Mouse (Mus musculus): ENCODE results near the gene Pde4b. TPM values are rescaled to one million over a fixed set of nuclear protein-coding genes. Genes with fewer than 3 reads are reported as not detected.

Pde4b gene
- polyA plus RNA-seq, 1 experiment from 2014 or later: 51.2 TPM

- ATAC-seq (ENCODE audit: low read depth): peak; percentile 54; the same call in 1 of the 2 replicates
Observed at GRCm38 (mm10) chr4:102226700-102227099, 139.4 kb downstream of the Pde4b start.

GRCm38 (mm10) chr4:102228953-102229586 lies 141.7 kb downstream of the Pde4b start:
- no peaks in the 10 kb centered on the region for H3K27me3 ChIP-seq (ENCODE audit: control insufficient read depth, insufficient read depth, low read length)
- no peaks in the 10 kb centered on the region for H3K9me3 ChIP-seq (ENCODE audit: control insufficient read depth, low read length)
- no peak overlapping the region for H3K27ac ChIP-seq (ENCODE audit: low read depth, low read length)
- no peak overlapping the region for H3K4me2 ChIP-seq (ENCODE audit: low read depth, low read length)
- H3K36me3 ChIP-seq (ENCODE audit: control insufficient read depth, insufficient read depth, low read length): no peaks in the 10 kb centered on the region
- ATAC-seq (ENCODE audit: low read depth): no peak
- no peak overlapping the region for H3K4me3 ChIP-seq (ENCODE audit: low read depth, low read length)
- no peaks in the 10 kb centered on the region for H3K4me1 ChIP-seq (ENCODE audit: control insufficient read depth, insufficient read depth, low read length)
- WGBS: 57% methylated on average over 7 of the region's 7 CpGs
- no peak overlapping the region for H3K9ac ChIP-seq (replicated peaks; ENCODE audit: low read depth, low read length)

More at GRCm38 (mm10) chr4:102226700-102227099, 139.4 kb downstream of the Pde4b start:
- Histone ChIP-seq H3K4me3 (ENCODE audit: low read depth, low read length) (no peak overlapping the region), H3K27ac (ENCODE audit: low read depth, low read length) (no peak overlapping the region), H3K36me3 (ENCODE audit: control insufficient read depth, insufficient read depth, low read length) (no peaks in the 10 kb centered on the region), H3K27me3 (ENCODE audit: control insufficient read depth, insufficient read depth, low read length) (no peaks in the 10 kb centered on the region), H3K9me3 (ENCODE audit: control insufficient read depth, low read length) (no peaks in the 10 kb centered on the region), H3K9ac (replicated peaks; ENCODE audit: low read depth, low read length) (no peak overlapping the region), H3K4me1 (ENCODE audit: control insufficient read depth, insufficient read depth, low read length) (no peaks in the 10 kb centered on the region), H3K4me2 (ENCODE audit: low read depth, low read length) (no peak overlapping the region)

DNA sequence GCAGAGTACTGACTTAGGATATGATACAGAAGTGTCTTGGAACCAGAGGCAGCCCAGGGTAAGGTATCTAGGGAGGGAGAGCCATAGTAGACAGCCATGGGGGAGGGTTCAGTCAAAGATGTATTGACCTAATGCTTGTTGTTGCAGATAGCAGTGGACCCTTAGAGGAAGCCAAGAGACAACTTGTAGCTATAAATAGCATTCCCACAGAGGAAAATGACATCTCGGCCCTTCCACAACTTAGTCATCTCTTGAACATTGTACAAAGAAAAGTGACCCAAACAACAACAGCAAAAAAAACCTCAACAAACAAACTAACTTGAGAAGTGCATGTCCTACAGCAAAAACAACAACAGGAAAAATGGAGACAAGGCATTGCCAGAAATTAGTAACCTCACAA lies 143.6 kb downstream of the Pde4b start:
- no peak overlapping the region for H3K4me2 ChIP-seq (ENCODE audit: low read depth, low read length)
- H3K4me3 ChIP-seq (ENCODE audit: low read depth, low read length): no peak overlapping the region
- 95% methylated on average over 1 of the region's 1 CpGs for WGBS
- no peak for ATAC-seq (ENCODE audit: low read depth)
- no peaks in the 10 kb centered on the region for H3K9me3 ChIP-seq (ENCODE audit: control insufficient read depth, low read length)
- H3K36me3 ChIP-seq (ENCODE audit: control insufficient read depth, insufficient read depth, low read length): no peaks in the 10 kb centered on the region
- H3K27ac ChIP-seq (ENCODE audit: low read depth, low read length): no peak overlapping the region
- no peaks in the 10 kb centered on the region for H3K27me3 ChIP-seq (ENCODE audit: control insufficient read depth, insufficient read depth, low read length)
- no peaks in the 10 kb centered on the region for H3K4me1 ChIP-seq (ENCODE audit: control insufficient read depth, insufficient read depth, low read length)
- H3K9ac ChIP-seq (replicated peaks; ENCODE audit: low read depth, low read length): no peak overlapping the region

- Histone ChIP-seq H3K36me3 (ENCODE audit: control insufficient read depth, insufficient read depth, low read length) (no peaks in the 10 kb centered on the region), H3K9me3 (ENCODE audit: control insufficient read depth, low read length) (no peaks in the 10 kb centered on the region), H3K4me1 (ENCODE audit: control insufficient read depth, insufficient read depth, low read length) (no peaks in the 10 kb centered on the region), H3K27ac (ENCODE audit: low read depth, low read length) (no peak overlapping the region), H3K9ac (replicated peaks; ENCODE audit: low read depth, low read length) (no peak overlapping the region), H3K4me3 (ENCODE audit: low read depth, low read length) (no peak overlapping the region), H3K27me3 (ENCODE audit: control insufficient read depth, insufficient read depth, low read length) (no peaks in the 10 kb centered on the region), H3K4me2 (ENCODE audit: low read depth, low read length) (no peak overlapping the region)
- 84% methylated on average over 1 of the region's 1 CpGs for WGBS
- ATAC-seq (ENCODE audit: low read depth): no peak
Observed at GRCm38 (mm10) chr4:102233633-102234032, 146.3 kb downstream of the Pde4b start.

DNA sequence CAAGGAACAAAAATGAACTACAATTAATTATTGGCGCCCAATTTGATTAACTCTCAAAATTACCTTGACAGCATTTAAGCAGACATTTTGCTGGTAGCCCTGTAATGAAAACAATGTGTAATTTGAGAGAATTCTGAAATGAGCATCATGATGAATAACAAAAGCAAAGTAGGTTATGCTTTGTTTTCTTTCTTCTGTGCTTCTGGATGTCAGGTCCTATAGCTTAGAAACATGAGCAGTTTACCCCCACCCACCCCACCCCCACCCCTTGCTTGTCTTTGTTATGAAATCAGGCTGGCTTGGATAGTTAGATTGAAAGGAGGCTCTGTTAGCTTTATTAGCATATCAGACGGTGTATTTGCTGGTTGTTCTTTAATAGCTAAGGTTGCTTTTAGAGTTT lies 147.8 kb downstream of the Pde4b start:
- H3K27me3 ChIP-seq (ENCODE audit: control insufficient read depth, insufficient read depth, low read length): no peaks in the 10 kb centered on the region
- 0 out of 2 replicates have a peak, but pooled peaks cover 6% of the 10 kb centered on the region for H3K4me1 ChIP-seq (ENCODE audit: control insufficient read depth, insufficient read depth, low read length)
- no peak for ATAC-seq (ENCODE audit: low read depth)
- H3K9me3 ChIP-seq (ENCODE audit: control insufficient read depth, low read length): no peaks in the 10 kb centered on the region
- H3K9ac ChIP-seq (replicated peaks; ENCODE audit: low read depth, low read length): no peak overlapping the region
- no peaks in the 10 kb centered on the region for H3K36me3 ChIP-seq (ENCODE audit: control insufficient read depth, insufficient read depth, low read length)
- 53% methylated on average over 2 of the region's 2 CpGs for WGBS
- no peak overlapping the region for H3K4me3 ChIP-seq (ENCODE audit: low read depth, low read length)
- no peak overlapping the region for H3K27ac ChIP-seq (ENCODE audit: low read depth, low read length)
- no peak overlapping the region for H3K4me2 ChIP-seq (ENCODE audit: low read depth, low read length)

DNA sequence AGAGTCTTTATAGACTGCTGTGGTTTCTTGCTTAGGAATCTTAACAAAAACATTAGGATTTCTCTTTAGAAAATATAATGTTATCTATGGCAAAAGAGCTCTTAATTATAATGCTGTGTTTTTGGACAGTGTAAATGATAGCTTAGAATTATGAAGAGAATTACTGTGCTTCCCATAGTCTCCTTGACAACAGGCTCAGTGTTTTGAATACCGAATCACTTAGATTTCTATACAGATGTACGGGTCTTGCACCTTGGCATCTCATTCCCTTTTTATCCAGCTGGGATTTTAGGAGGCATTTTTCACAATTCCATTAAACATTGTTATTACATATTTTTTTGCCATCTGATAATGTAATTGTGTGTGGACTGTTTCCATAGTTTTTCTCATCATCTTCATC lies 151.8 kb downstream of the Pde4b start:
- 29% methylated on average over 2 of the region's 2 CpGs for WGBS
- Histone ChIP-seq H3K9me3 (ENCODE audit: control insufficient read depth, low read length) (no peaks in the 10 kb centered on the region), H3K4me3 (ENCODE audit: low read depth, low read length) (no peak overlapping the region), H3K36me3 (ENCODE audit: control insufficient read depth, insufficient read depth, low read length) (no peaks in the 10 kb centered on the region), H3K4me1 (ENCODE audit: control insufficient read depth, insufficient read depth, low read length) (0 out of 2 replicates have a peak, but pooled peaks cover 6% of the 10 kb centered on the region), H3K27me3 (ENCODE audit: control insufficient read depth, insufficient read depth, low read length) (no peaks in the 10 kb centered on the region), H3K9ac (replicated peaks; ENCODE audit: low read depth, low read length) (no peak overlapping the region), H3K4me2 (ENCODE audit: low read depth, low read length) (no peak overlapping the region), H3K27ac (ENCODE audit: low read depth, low read length) (no peak overlapping the region)
- no peak for ATAC-seq (ENCODE audit: low read depth)

GRCm38 (mm10) chr4:102239657-102240390 lies 152.5 kb downstream of the Pde4b start:
- WGBS: 34% methylated on average over 12 of the region's 12 CpGs
- Histone ChIP-seq H3K27me3 (ENCODE audit: control insufficient read depth, insufficient read depth, low read length) (no peaks in the 10 kb centered on the region), H3K9ac (replicated peaks; ENCODE audit: low read depth, low read length) (no peak overlapping the region), H3K4me3 (ENCODE audit: low read depth, low read length) (no peak overlapping the region), H3K4me2 (ENCODE audit: low read depth, low read length) (peak overlapping the region; percentile 19; the same call in 1 of the 2 replicates), H3K9me3 (ENCODE audit: control insufficient read depth, low read length) (no peaks in the 10 kb centered on the region), H3K36me3 (ENCODE audit: control insufficient read depth, insufficient read depth, low read length) (no peaks in the 10 kb centered on the region), H3K4me1 (ENCODE audit: control insufficient read depth, insufficient read depth, low read length) (0 out of 2 replicates have a peak, but pooled peaks cover 6% of the 10 kb centered on the region), H3K27ac (ENCODE audit: low read depth, low read length) (0 out of 2 replicates have a peak overlapping the region, but pooled peaks have one; percentile 25)
- ATAC-seq (ENCODE audit: low read depth): peak; percentile 93

GRCm38 (mm10) chr4:102240754-102241427 lies 153.5 kb downstream of the Pde4b start:
- no peaks in the 10 kb centered on the region for H3K36me3 ChIP-seq (ENCODE audit: control insufficient read depth, insufficient read depth, low read length)
- H3K4me1 ChIP-seq (ENCODE audit: control insufficient read depth, insufficient read depth, low read length): 0 out of 2 replicates have a peak, but pooled peaks cover 6% of the 10 kb centered on the region
- no peak overlapping the region for H3K9ac ChIP-seq (replicated peaks; ENCODE audit: low read depth, low read length)
- H3K4me2 ChIP-seq (ENCODE audit: low read depth, low read length): no peak overlapping the region
- no peaks in the 10 kb centered on the region for H3K9me3 ChIP-seq (ENCODE audit: control insufficient read depth, low read length)
- ATAC-seq (ENCODE audit: low read depth): no peak
- WGBS: 50% methylated on average over 8 of the region's 8 CpGs
- no peaks in the 10 kb centered on the region for H3K27me3 ChIP-seq (ENCODE audit: control insufficient read depth, insufficient read depth, low read length)
- H3K27ac ChIP-seq (ENCODE audit: low read depth, low read length): no peak overlapping the region
- H3K4me3 ChIP-seq (ENCODE audit: low read depth, low read length): no peak overlapping the region

GRCm38 (mm10) chr4:102253994-102254393 lies 166.7 kb downstream of the Pde4b start:
- no peaks in the 10 kb centered on the region; the same call in 1 of the 2 replicates for H3K4me1 ChIP-seq (ENCODE audit: control insufficient read depth, insufficient read depth, low read length)
- H3K4me2 ChIP-seq (ENCODE audit: low read depth, low read length): peak overlapping the region; percentile 83
- peak overlapping the region; percentile 65; the same call in 1 of the 2 replicates for H3K27ac ChIP-seq (ENCODE audit: low read depth, low read length)
- H3K4me3 ChIP-seq (ENCODE audit: low read depth, low read length): peak overlapping the region; percentile 27; the same call in 1 of the 2 replicates
- no peaks in the 10 kb centered on the region for H3K9me3 ChIP-seq (ENCODE audit: control insufficient read depth, low read length)
- ATAC-seq (ENCODE audit: low read depth): peak; percentile 31; the same call in 1 of the 2 replicates
- no peaks in the 10 kb centered on the region for H3K27me3 ChIP-seq (ENCODE audit: control insufficient read depth, insufficient read depth, low read length)
- H3K9ac ChIP-seq (replicated peaks; ENCODE audit: low read depth, low read length): no peak overlapping the region
- no peaks in the 10 kb centered on the region for H3K36me3 ChIP-seq (ENCODE audit: control insufficient read depth, insufficient read depth, low read length)

Data from neural tube, embryonic 14.5 days (tissue).